Mouse (Mus musculus) midbrain, embryonic 13.5 days (tissue): ENCODE measurements around the gene Tfap2a. TPM values are rescaled to one million over a fixed set of nuclear protein-coding genes. Genes with fewer than 3 reads are reported as not detected.

Experiments used
- ATAC-seq: fragments of 200-750 bp; cut with Nextera tagmentation; 2 replicates; pipeline ENCODE4 v1.8.0; 2017; ENCODE audit warnings: mild to moderate bottlenecking, moderate TSS enrichment, moderate library complexity
- H3K27ac ChIP-seq: fragments of 300-500 bp; sonication (generic); 2 replicates; pipeline ENCODE4 v1.5.1; 2015; ENCODE audit warnings: inconsistent platforms, mild to moderate bottlenecking, moderate library complexity
- H3K27me3 ChIP-seq: fragments of 300-500 bp; sonication (generic); 2 replicates; pipeline ENCODE4 v1.6.1; 2015; ENCODE audit warnings: mild to moderate bottlenecking, inconsistent platforms
- H3K36me3 ChIP-seq: fragments of 300-500 bp; sonication (generic); 2 replicates; pipeline ENCODE4 v1.6.1; 2015; ENCODE audit warnings: mild to moderate bottlenecking, inconsistent platforms
- H3K4me1 ChIP-seq: fragments of 300-500 bp; sonication (generic); replicated peaks from 2 replicates; pipeline ENCODE4 v1.6.1; 2015; ENCODE audit warnings: inconsistent platforms
- H3K4me2 ChIP-seq: fragments of 300-500 bp; sonication (generic); replicated peaks from 2 replicates; pipeline ENCODE4 v1.6.1; 2015; ENCODE audit warnings: moderate library complexity, mild to moderate bottlenecking, inconsistent platforms
- H3K4me3 ChIP-seq: fragments of 300-500 bp; sonication (generic); replicated peaks from 2 replicates; pipeline ENCODE4 v1.5.1; 2015; ENCODE audit warnings: mild to moderate bottlenecking, inconsistent platforms
- H3K9ac ChIP-seq: fragments of 300-500 bp; sonication (generic); replicated peaks from 2 replicates; pipeline ENCODE4 v1.6.1; 2015; ENCODE audit warnings: mild to moderate bottlenecking, inconsistent platforms
- H3K9me3 ChIP-seq: fragments of 300-500 bp; sonication (generic); 2 replicates; pipeline ENCODE4 v1.6.1; 2016; ENCODE audit warnings: mild to moderate bottlenecking, inconsistent platforms
- WGBS: fragments of 180-500 bp; shearing (Covaris S2); methylation state at CpG from one replicate; pipeline ENCODE4 v1.1.7; 2015; 5-methylcytosine and 5-hydroxymethylcytosine counted together
- polyA plus RNA-seq: library from polyadenylated mRNA; unstranded; fragments of >200 nt; fragmentation: Nextera tagmentation; extraction: Ambion mirVana; gene quantifications from 2 replicates; pipeline ENCODE4 v1.2.1, GENCODE M21; 2015

The Tfap2a gene
- polyA plus RNA-seq, 1 experiment from 2014 or later, result 8.9 TPM

- no peak for ATAC-seq
- Histone ChIP-seq H3K9ac (no peak overlapping the region), H3K4me2 (no peak overlapping the region), H3K4me3 (no peak overlapping the region), H3K36me3 (no peaks in the 10 kb centered on the region), H3K9me3 (0 out of 2 replicates have a peak, but pooled peaks cover 4% of the 10 kb centered on the region), H3K4me1 (peaks cover 9% of the 10 kb centered on the region; the same call in 1 of the 2 replicates), H3K27me3 (peaks cover 100% of the 10 kb centered on the region), H3K27ac (no peak overlapping the region)
- WGBS, result under 1% methylated on average over 7 of the region's 7 CpGs
These were observed 3.3 kb upstream of the Tfap2a start for GRCm38 (mm10) chr13:40741436-40741835.

- WGBS, result 1% methylated on average over 19 of the region's 19 CpGs
- Histone ChIP-seq H3K36me3 (no peaks in the 10 kb centered on the region), H3K27me3 (peaks cover 100% of the 10 kb centered on the region), H3K27ac (no peak overlapping the region), H3K4me1 (peaks cover 9% of the 10 kb centered on the region; the same call in 1 of the 2 replicates), H3K4me3 (no peak overlapping the region), H3K9ac (no peak overlapping the region), H3K4me2 (no peak overlapping the region), H3K9me3 (0 out of 2 replicates have a peak, but pooled peaks cover 2% of the 10 kb centered on the region)
- no peak for ATAC-seq
These were observed 2.7 kb upstream of the Tfap2a start for GRCm38 (mm10) chr13:40740727-40741360.

DNA sequence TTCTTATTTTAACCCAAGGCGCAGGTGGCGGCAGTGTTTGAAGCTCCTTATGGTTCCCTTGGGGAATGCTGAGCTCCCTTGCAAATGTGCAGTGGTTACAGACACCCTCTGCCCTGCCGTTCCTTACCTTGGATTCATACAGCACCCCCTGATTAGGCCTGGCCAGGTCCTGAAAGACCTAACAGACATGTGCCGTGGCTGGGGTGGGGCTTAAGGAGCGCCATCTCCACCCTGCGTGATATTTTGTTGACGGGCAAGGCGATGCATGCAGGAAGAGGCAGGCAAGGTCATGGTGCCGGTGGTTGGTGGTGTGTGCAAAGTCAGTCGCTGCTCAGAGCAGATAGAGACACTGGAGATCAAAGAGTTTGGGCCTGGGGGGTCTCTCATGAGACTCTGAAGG lies 1.7 kb upstream of the Tfap2a start:
- no peak overlapping the region for H3K4me2 ChIP-seq
- H3K4me3 ChIP-seq, result no peak overlapping the region
- no peaks in the 10 kb centered on the region for H3K36me3 ChIP-seq
- no peak overlapping the region for H3K27ac ChIP-seq
- 3% methylated on average over 10 of the region's 10 CpGs for WGBS
- H3K4me1 ChIP-seq, result peaks cover 9% of the 10 kb centered on the region; the same call in 1 of the 2 replicates
- no peak overlapping the region for H3K9ac ChIP-seq
- ATAC-seq, result no peak
- H3K9me3 ChIP-seq, result no peaks in the 10 kb centered on the region
- peaks cover 100% of the 10 kb centered on the region for H3K27me3 ChIP-seq

DNA sequence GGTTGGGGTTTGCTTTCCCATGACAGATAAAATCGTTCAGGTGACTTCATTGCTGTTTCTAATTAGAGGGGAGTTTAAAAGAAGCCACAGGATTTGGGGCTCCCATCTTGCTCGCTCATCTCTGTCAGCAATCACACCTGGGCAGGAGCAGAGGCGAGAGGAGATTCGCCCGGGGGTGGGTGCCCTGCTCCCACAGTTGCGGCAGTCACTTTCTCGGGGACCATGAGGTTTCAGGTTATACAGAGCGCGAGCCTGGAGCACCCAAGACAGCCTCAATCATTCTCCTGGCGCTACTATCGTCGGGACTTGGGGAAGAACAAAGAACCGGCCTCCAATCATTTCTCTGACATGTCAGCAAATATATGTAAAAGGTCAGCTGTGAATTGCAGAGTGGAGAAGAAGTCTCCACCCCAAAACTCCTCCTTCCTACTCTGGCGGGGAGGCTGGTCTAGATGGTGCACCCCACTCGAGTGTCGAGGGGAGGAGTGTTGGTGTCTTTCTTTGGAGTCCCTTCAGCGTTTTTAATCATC lies 1.0 kb upstream of the Tfap2a start:
- Histone ChIP-seq H3K4me2 (no peak overlapping the region), H3K4me3 (no peak overlapping the region), H3K4me1 (peaks cover 13% of the 10 kb centered on the region; the same call in 1 of the 2 replicates), H3K36me3 (no peaks in the 10 kb centered on the region), H3K9me3 (no peaks in the 10 kb centered on the region), H3K9ac (no peak overlapping the region), H3K27me3 (peaks cover 100% of the 10 kb centered on the region), H3K27ac (no peak overlapping the region)
- under 1% methylated on average over 17 of the region's 17 CpGs for WGBS
- ATAC-seq, result no peak

GRCm38 (mm10) chr13:40737761-40738160 lies 415 bp downstream of the Tfap2a start:
- ATAC-seq, result 0 out of 2 replicates have a peak, but pooled peaks have one; percentile 10
- Histone ChIP-seq H3K27ac (no peak overlapping the region), H3K9ac (no peak overlapping the region), H3K4me3 (no peak overlapping the region), H3K4me1 (peaks cover 25% of the 10 kb centered on the region), H3K9me3 (no peaks in the 10 kb centered on the region), H3K4me2 (no peak overlapping the region), H3K27me3 (peaks cover 100% of the 10 kb centered on the region), H3K36me3 (no peaks in the 10 kb centered on the region)
- WGBS, result under 1% methylated on average over 20 of the region's 22 CpGs

DNA sequence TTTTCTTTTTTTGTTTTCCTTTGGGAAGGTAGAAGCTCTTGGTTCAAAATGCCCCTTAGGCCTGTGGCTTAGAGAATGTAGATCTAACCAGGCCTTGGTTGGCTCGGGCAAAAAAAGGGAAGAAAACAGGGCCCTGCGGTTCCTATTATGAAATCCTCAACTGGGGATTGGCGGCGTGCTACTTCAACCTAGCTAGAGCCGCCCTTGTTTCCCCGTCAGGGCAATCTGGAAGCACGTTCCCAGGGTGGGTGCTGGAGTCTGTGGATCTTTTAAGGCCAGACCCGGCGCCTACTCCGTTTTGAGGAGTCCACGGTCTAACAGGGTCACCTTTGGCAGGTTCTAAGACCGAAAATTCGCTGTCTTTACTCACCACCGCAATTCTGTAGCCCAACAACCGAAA lies 1.1 kb downstream of the Tfap2a start:
- Histone ChIP-seq H3K4me2 (no peak overlapping the region), H3K27ac (no peak overlapping the region), H3K9ac (no peak overlapping the region), H3K27me3 (peaks cover 100% of the 10 kb centered on the region), H3K9me3 (no peaks in the 10 kb centered on the region), H3K36me3 (no peaks in the 10 kb centered on the region), H3K4me3 (no peak overlapping the region), H3K4me1 (peaks cover 26% of the 10 kb centered on the region)
- 2% methylated on average over 15 of the region's 15 CpGs for WGBS
- ATAC-seq, result no peak

DNA sequence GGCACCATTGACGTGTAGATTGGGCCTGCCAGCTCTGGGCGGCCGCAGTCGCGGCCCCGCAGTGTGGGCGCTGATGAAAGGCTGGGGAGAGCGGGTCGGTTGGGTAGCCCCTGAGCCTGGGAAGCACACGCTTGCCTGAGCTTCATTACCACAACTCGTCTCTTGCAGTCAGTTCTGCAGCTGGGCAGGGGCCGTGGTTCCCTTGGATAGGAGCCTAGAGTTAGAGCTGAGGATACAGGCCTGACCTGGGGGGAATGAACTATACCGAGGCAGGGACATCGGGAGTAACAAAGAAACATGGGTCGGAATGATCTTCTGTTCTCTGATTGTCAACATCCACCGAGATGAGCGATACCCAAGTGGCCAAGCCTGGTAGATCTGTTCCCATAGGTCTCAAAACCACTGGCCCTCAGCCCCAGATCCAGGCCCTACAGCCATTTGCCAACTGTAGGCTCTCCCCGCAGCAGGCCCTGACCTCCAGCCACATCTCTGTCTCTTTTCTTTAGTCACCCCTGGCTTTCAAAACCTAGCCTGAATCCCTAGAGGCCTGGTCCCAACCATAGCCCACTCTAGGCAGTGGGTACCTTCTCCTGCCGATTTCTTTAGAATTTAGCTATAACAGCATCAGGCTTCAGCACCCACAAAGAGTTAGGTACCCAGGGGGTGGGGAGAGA lies 1.9 kb downstream of the Tfap2a start:
- no peak for ATAC-seq
- Histone ChIP-seq H3K4me2 (no peak overlapping the region), H3K4me1 (peaks cover 29% of the 10 kb centered on the region), H3K27me3 (peaks cover 100% of the 10 kb centered on the region), H3K4me3 (no peak overlapping the region), H3K9ac (no peak overlapping the region), H3K36me3 (no peaks in the 10 kb centered on the region), H3K27ac (no peak overlapping the region), H3K9me3 (no peaks in the 10 kb centered on the region)
- WGBS, result 2% methylated on average over 19 of the region's 19 CpGs

- no peak for ATAC-seq
- 1% methylated on average over 17 of the region's 17 CpGs for WGBS
- peaks cover 95% of the 10 kb centered on the region for H3K27me3 ChIP-seq
- H3K4me2 ChIP-seq, result no peak overlapping the region
- no peaks in the 10 kb centered on the region for H3K36me3 ChIP-seq
- no peak overlapping the region for H3K27ac ChIP-seq
- H3K9me3 ChIP-seq, result no peaks in the 10 kb centered on the region
- no peak overlapping the region for H3K4me3 ChIP-seq
- H3K9ac ChIP-seq, result no peak overlapping the region
- peaks cover 35% of the 10 kb centered on the region for H3K4me1 ChIP-seq
These were observed 2.6 kb downstream of the Tfap2a start for GRCm38 (mm10) chr13:40735416-40736106.

DNA sequence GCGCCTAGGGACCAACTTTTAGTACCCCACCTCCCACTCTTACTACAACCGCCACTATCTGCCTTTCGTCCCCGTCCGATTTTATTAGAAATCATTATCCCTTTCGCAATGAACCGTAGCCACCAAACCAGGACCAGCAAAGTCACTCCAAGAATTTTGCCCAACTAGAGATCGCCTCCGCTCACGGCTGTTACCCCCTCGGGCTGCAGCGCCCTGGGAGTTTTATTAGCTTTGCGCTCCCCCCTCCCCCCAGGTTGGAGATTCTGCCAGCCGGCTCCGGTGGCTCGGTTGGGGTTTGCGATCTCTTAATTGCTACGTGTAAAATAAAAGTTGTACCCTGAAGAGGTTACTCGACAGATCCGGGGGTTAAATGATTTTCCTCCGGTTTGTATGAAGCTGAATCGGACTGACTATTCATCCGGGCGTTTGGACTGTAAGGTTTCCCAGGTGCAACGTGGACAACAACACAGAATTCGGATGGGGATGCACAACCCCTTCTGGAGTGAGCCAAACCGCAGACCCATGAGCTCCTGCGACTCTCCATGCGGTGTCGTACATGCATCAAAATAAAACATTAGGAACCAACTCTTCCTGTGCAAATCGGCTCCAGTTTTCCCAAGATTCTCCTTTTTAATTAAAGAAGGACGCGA lies 3.7 kb downstream of the Tfap2a start:
- H3K9ac ChIP-seq, result no peak overlapping the region
- under 1% methylated on average over 33 of the region's 33 CpGs for WGBS

DNA sequence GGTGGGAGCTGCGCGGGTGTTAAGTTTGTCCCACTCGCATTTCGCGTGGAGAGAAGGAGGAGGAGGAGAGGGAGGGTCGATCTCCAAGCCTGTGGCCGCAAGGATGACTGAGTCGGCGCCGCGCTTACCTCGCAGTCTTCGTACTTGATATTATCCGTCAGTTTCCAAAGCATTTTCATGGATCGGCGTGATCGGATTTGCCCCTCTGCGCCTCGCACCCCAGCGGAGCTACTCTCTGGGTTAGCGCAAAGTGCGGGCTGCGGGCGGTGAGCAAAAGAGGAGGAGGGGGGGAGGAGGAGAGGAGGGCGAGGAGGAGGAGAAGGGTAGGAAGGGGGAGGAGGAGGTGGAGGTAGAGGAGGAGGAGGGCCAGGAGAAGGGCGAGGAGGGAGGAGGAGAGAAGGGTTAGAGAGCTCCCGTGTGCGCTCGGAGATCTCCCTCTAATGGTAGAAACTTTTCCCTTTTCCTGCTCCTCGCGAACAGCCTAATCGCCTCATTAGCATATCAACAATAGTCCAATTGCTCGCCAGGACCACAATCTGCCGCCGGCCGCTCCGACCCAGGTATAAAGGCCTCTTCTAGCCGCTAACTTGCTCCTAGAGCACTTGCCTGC lies 4.5 kb downstream of the Tfap2a start:
- Histone ChIP-seq H3K9me3 (no peaks in the 10 kb centered on the region), H3K27ac (no peak overlapping the region), H3K36me3 (no peaks in the 10 kb centered on the region), H3K9ac (peak overlapping the region; percentile 32; the same call in 1 of the 2 replicates), H3K27me3 (peaks cover 86% of the 10 kb centered on the region), H3K4me2 (peak overlapping the region; percentile 58), H3K4me3 (peak overlapping the region; percentile 46), H3K4me1 (peaks cover 37% of the 10 kb centered on the region)
- ATAC-seq, result peak; percentile 29; the same call in 1 of the 2 replicates
- 0% methylated on average over 38 of the region's 38 CpGs for WGBS

More for the DNA sequence above, 3.7 kb downstream of the Tfap2a start:
- ATAC-seq, result no peak
- Histone ChIP-seq H3K27ac (no peak overlapping the region), H3K4me3 (peak overlapping the region; percentile 46), H3K4me1 (peaks cover 38% of the 10 kb centered on the region), H3K27me3 (peaks cover 87% of the 10 kb centered on the region), H3K9me3 (no peaks in the 10 kb centered on the region), H3K4me2 (peak overlapping the region; percentile 58), H3K36me3 (no peaks in the 10 kb centered on the region)

DNA sequence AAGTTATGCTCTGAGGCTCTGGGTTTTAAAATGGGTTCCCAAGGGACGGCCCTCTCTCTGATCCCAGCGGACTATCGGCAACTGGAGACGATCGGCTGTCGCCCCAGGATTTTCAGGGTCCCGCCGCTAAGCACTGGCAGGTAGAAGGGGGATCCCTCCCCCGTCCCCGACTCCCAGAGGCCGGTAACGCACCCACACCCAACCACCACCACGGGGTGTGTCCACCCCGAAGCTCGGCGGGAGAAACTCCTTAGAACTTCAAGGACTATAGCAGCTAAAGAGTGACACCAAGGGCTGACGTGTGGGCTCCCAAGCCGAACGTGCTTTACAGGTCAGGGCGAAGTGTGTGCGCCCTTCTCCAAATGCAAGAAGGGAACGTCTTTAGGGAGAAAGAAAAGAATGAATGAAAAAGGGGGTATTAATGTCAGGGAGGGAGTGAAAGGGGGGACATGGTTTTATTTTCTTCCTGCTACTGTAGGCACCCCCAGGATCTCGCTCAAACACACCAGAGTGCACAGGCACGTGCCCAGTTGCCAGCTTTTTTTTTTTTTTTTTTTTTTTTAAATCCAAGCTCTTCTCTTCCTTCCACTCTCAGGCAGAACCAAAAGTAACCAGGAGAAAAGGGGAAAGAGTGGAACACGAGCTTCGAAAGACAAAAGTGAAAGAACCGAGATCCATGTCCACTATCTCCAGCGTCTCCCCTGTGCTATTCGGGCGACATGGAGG lies 5.2 kb downstream of the Tfap2a start:
- H3K9ac ChIP-seq, result peak overlapping the region; percentile 32; the same call in 1 of the 2 replicates
- WGBS, result under 1% methylated on average over 30 of the region's 30 CpGs
- peak overlapping the region; percentile 46 for H3K4me3 ChIP-seq
- ATAC-seq, result no peak
- no peaks in the 10 kb centered on the region for H3K9me3 ChIP-seq
- no peaks in the 10 kb centered on the region for H3K36me3 ChIP-seq
- H3K27me3 ChIP-seq, result peaks cover 86% of the 10 kb centered on the region
- no peak overlapping the region for H3K27ac ChIP-seq
- H3K4me2 ChIP-seq, result peak overlapping the region; percentile 58
- peaks cover 32% of the 10 kb centered on the region for H3K4me1 ChIP-seq
